Mouse (Mus musculus) MEL (cell line): ENCODE results near the gene Sec1. TPM values are rescaled to one million over a fixed set of nuclear protein-coding genes. Genes with fewer than 3 reads are reported as not detected.

Experiments used
- DNase-seq: peaks from one replicate; pipeline ENCODE4 v3.0.0; 2011; ENCODE audit warnings: low read depth, low spot score
- H3K27ac ChIP-seq: 2 replicates; pipeline ENCODE4 v1.5.1; 2012; ENCODE audit warnings: low read depth, mild to moderate bottlenecking, control low read depth, low read length, moderate library complexity; ENCODE audit not compliant: control insufficient read depth
- H3K27me3 ChIP-seq, 2 experiments: fragments of 150-350 bp in 1 of 2; sonication (generic) in 1 of 2; 2 replicates each; pipeline ENCODE4 v1.6.1; 2012; ENCODE audit warnings: low read length in 2 of 2, mild to moderate bottlenecking in 2 of 2, improper control_type of control experiment in 1 of 2, moderate library complexity in 1 of 2; ENCODE audit not compliant: insufficient read depth in 2 of 2, control insufficient read depth in 1 of 2
- H3K36me3 ChIP-seq, 2 experiments: 2 replicates each; pipeline ENCODE4 v1.6.1; 2012 to 2014; ENCODE audit warnings: low read length in 2 of 2, improper control_type of control experiment in 1 of 2, inconsistent platforms in 1 of 2, mild to moderate bottlenecking in 1 of 2; ENCODE audit not compliant: insufficient read depth in 2 of 2, control insufficient read depth in 1 of 2
- H3K4me1 ChIP-seq, 2 experiments: fragments of 150-350 bp in 1 of 2; sonication (generic) in 1 of 2; 2 replicates each; pipeline ENCODE4 v1.6.1; 2012; ENCODE audit warnings: low read length in 2 of 2, improper control_type of control experiment in 1 of 2, mild to moderate bottlenecking in 1 of 2; ENCODE audit not compliant: insufficient read depth in 2 of 2, control insufficient read depth in 1 of 2
- H3K4me3 ChIP-seq, 2 experiments: fragments of 150-350 bp in 1 of 2; sonication (generic) in 1 of 2; 2 replicates each; pipeline ENCODE4 v1.5.1; 2012; ENCODE audit warnings: low read depth in 2 of 2, low read length in 2 of 2, mild to moderate bottlenecking in 2 of 2, moderate library complexity in 2 of 2, control low read depth in 1 of 2, improper control_type of control experiment in 1 of 2; ENCODE audit not compliant: control insufficient read depth in 1 of 2, insufficient read depth in 1 of 2
- H3K79me2 ChIP-seq: 2 replicates; pipeline ENCODE4 v1.6.1; 2012; ENCODE audit warnings: mild to moderate bottlenecking, low read length, moderate library complexity; ENCODE audit not compliant: control insufficient read depth, poor library complexity, insufficient read depth
- H3K9ac ChIP-seq: 2 replicates; pipeline ENCODE4 v1.6.1; 2012; ENCODE audit warnings: low read depth, mild to moderate bottlenecking, control low read depth, low read length, moderate library complexity; ENCODE audit not compliant: control insufficient read depth, poor library complexity, severe bottlenecking
- H3K9me3 ChIP-seq: fragments of 150-350 bp; sonication (generic); replicated peaks from 2 replicates; pipeline ENCODE4 v1.6.1; 2012; ENCODE audit warnings: mild to moderate bottlenecking, low read length, improper control_type of control experiment, moderate library complexity; ENCODE audit not compliant: insufficient read depth
- CHD2 ChIP-seq: IDR thresholded peaks from 2 replicates; pipeline ENCODE4 v1.6.1; 2011; ENCODE audit warnings: low read length, improper control_type of control experiment
- E2F4 ChIP-seq: IDR thresholded peaks from 2 replicates; pipeline ENCODE4 v1.6.1; 2011; ENCODE audit warnings: low read depth, low read length, improper control_type of control experiment, borderline replicate concordance
- ELF1 ChIP-seq: IDR thresholded peaks from 2 replicates; pipeline ENCODE4 v1.6.1; 2014; ENCODE audit warnings: low read depth, mild to moderate bottlenecking, inconsistent platforms, low read length, improper control_type of control experiment, moderate library complexity
- MAFK ChIP-seq: IDR thresholded peaks from 2 replicates; pipeline ENCODE4 v1.6.1; 2011; ENCODE audit warnings: low read depth, mild to moderate bottlenecking, low read length, improper control_type of control experiment, borderline replicate concordance
- MAX ChIP-seq: IDR thresholded peaks from 2 replicates; pipeline ENCODE4 v1.6.1; 2011; ENCODE audit warnings: low read length, improper control_type of control experiment
- MXI1 ChIP-seq: IDR thresholded peaks from 2 replicates; pipeline ENCODE4 v1.6.1; 2011; ENCODE audit warnings: mild to moderate bottlenecking, low read depth, low read length, improper control_type of control experiment
- POLR2A ChIP-seq, 2 experiments: IDR thresholded peaks; 2 replicates each; pipeline ENCODE4 v1.6.1; 2011 to 2012; ENCODE audit warnings: low read length in 2 of 2, mild to moderate bottlenecking in 2 of 2, control low read depth in 1 of 2, improper control_type of control experiment in 1 of 2, low read depth in 1 of 2, moderate library complexity in 1 of 2; ENCODE audit not compliant: control insufficient read depth in 1 of 2, insufficient read depth in 1 of 2, poor library complexity in 1 of 2
- POLR2AphosphoS5 ChIP-seq: IDR thresholded peaks from 2 replicates; pipeline ENCODE4 v1.6.1; 2012; ENCODE audit warnings: low read depth, borderline replicate concordance, mild to moderate bottlenecking, inconsistent platforms, low read length, moderate library complexity, mixed read lengths
- SIN3A ChIP-seq: IDR thresholded peaks from 2 replicates; pipeline ENCODE4 v1.6.1; 2012; ENCODE audit warnings: low read length, improper control_type of control experiment, inconsistent platforms
- TAL1 ChIP-seq: IDR thresholded peaks from 2 replicates; pipeline ENCODE4 v1.6.1; 2012; ENCODE audit warnings: mild to moderate bottlenecking, inconsistent platforms, low read length, moderate library complexity, mixed read lengths
- TBP ChIP-seq: IDR thresholded peaks from 2 replicates; pipeline ENCODE4 v1.8.0; 2011; ENCODE audit warnings: low read depth, low read length, improper control_type of control experiment
- TCF12 ChIP-seq: IDR thresholded peaks from 2 replicates; pipeline ENCODE4 v1.6.1; 2014; ENCODE audit warnings: low read depth, mild to moderate bottlenecking, inconsistent platforms, low read length, improper control_type of control experiment, moderate library complexity
- UBTF ChIP-seq: IDR thresholded peaks from 2 replicates; pipeline ENCODE4 v1.6.1; 2012; ENCODE audit warnings: low read depth, mild to moderate bottlenecking, inconsistent platforms, low read length, improper control_type of control experiment, moderate library complexity, borderline replicate concordance; ENCODE audit not compliant: insufficient read depth
- USF1 ChIP-seq: IDR thresholded peaks from 2 replicates; pipeline ENCODE4 v1.6.1; 2014; ENCODE audit warnings: low read depth, mild to moderate bottlenecking, inconsistent platforms, low read length, improper control_type of control experiment, moderate library complexity
- USF2 ChIP-seq, 2 experiments: IDR thresholded peaks; 2 replicates each; pipeline ENCODE4 v1.6.1; 2011 to 2012; ENCODE audit warnings: improper control_type of control experiment in 2 of 2, low read length in 2 of 2, borderline replicate concordance in 1 of 2, inconsistent platforms in 1 of 2, low read depth in 1 of 2, mild to moderate bottlenecking in 1 of 2; ENCODE audit not compliant: insufficient read depth in 1 of 2
- ZKSCAN1 ChIP-seq: IDR thresholded peaks from 2 replicates; pipeline ENCODE4 v1.6.1; 2012; ENCODE audit warnings: low read depth, mild to moderate bottlenecking, inconsistent platforms, low read length, improper control_type of control experiment, moderate library complexity
- ZMIZ1 ChIP-seq: IDR thresholded peaks from 2 replicates; pipeline ENCODE4 v1.6.1; 2012; ENCODE audit warnings: low read depth, mild to moderate bottlenecking, inconsistent platforms, low read length, improper control_type of control experiment, moderate library complexity
- ZNF384 ChIP-seq: IDR thresholded peaks from 2 replicates; pipeline ENCODE4 v1.6.1; 2012; ENCODE audit warnings: low read depth, mild to moderate bottlenecking, inconsistent platforms, low read length, improper control_type of control experiment
- polyA plus RNA-seq, 2 experiments: library from polyadenylated mRNA; stranded (reverse) in 1 of 2; unstranded in 1 of 2; fragments of >175 nt in 1 of 2; fragments of >200 nt in 1 of 2; gene quantifications; 2 replicates each; pipeline versions ENCODE4 v1.2.1 to v1.2.4; 2012; ENCODE audit warnings: low replicate concordance in 2 of 2, low read depth in 1 of 2; ENCODE audit not compliant: insufficient read length in 2 of 2, insufficient read depth in 1 of 2, missing spikeins in 1 of 2
- total RNA-seq: library from RNA; depleted of rRNA; stranded (reverse); fragments of 300-350 nt; gene quantifications from 2 replicates; pipeline ENCODE4 v1.2.3, GENCODE M21; 2012

The Sec1 gene
- total and polyA plus RNA-seq, 3 experiments: not detected

DNA sequence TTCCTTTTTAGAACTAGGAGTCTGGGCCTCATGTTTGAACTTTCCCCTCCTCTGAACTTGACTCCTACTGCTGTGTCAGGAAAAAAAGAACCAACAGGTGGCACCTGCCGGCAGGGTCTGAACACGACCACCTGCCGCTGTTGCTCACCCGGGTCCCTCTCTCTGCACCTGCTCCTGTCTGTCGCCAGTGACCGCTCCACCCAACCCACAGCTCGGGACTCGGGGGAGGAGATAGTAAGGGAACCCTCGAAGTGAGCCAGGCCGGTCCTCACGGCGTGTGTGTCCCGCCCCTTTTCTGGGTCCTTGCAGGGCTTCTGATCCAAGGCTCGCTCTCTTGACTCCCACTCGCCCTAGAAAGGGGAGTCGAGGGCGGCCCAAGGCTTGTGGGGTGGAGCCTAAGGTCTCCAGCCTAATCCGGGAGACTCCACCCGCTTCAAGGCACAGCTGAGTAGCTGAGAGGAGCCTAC is 54.6 kb downstream of the Sec1 start, which contains the start of gene Mamstr:
TSS of gene Mamstr (plus strand) at position 417 of the 467 bp plus-strand sequence.
- H3K27me3 ChIP-seq: peaks cover 0 to under 1% of the 10 kb centered on the region in 2 experiments; a peak in 1 of 4 replicates
- H3K79me2 ChIP-seq: no peaks in the 10 kb centered on the region
- TF ChIP-seq TCF12: no peak
- TF ChIP-seq ELF1: no peak
- TF ChIP-seq MXI1: no peak
- no peak for TF ChIP-seq TAL1
- no peak for TF ChIP-seq POLR2A (IDR thresholded peaks at IDR 0.05; ENCODE audit: control insufficient read depth in 1 of 2, insufficient read depth in 1 of 2, low read depth in 1 of 2, low read length in 2 of 2, poor library complexity in 1 of 2)
- TF ChIP-seq, all 39 proteins: peak for 0
- Histone ChIP-seq H3K4me3 (no peak within 1 kb of the TSS), H3K9ac (no peak within 1 kb of the TSS), H3K36me3 (peaks cover 0 to 4% of the 10 kb centered on the region in 2 experiments; a peak in 1 of 4 replicates), H3K9me3 (no peaks in the 10 kb centered on the region), H3K27ac (no peak within 1 kb of the TSS), H3K4me1 (peaks cover 0 to 10% of the 10 kb centered on the region in 2 experiments; a peak in 2 of 4 replicates)
- DNase-seq: no peak

DNA sequence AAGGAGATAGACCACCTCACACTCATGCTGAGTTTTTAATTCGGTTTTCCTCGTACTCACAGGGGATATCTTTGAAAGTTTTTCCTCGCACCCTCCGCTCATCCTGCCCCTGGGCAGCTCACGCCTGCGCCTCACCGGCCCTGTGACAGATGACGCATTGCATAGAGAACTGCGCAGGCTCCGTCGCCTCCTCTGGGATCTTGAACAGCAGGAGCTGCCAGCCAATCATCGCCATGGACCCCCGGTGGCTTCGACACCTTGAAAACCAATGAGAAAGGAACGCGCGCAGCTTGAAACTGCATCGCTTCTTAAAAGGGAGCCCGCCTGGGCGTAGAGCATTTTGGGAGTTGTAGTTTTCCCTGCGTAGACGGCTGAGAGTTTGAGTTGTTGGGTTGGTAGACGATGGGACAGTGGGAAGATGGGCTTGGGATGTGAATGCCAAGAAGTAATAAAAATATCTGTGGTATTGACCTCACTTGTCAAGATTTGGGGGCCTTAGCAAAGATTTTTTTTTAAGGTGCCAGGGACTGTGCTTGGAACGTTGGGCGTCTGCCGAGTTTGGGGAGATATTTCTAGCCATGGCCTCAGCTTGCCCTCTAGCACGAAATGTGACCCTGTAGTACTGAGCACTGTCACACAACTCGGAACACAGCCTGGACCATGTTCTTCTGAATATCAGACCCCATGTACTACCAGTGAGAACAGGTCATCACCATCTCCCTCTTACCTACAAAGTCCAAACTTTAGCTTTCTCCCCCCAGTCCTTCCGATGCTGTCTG is 55.4 kb downstream of the Sec1 start:
- Histone ChIP-seq H3K79me2 (no peaks in the 10 kb centered on the region), H3K4me1 (peaks cover 0 to 10% of the 10 kb centered on the region in 2 experiments; a peak in 2 of 4 replicates), H3K4me3 (no peak overlapping the region), H3K9ac (no peak overlapping the region), H3K36me3 (peaks cover 0 to 4% of the 10 kb centered on the region in 2 experiments; a peak in 1 of 4 replicates), H3K9me3 (no peaks in the 10 kb centered on the region), H3K27me3 (no peaks in the 10 kb centered on the region), H3K27ac (no peak overlapping the region)
- no peak for TF ChIP-seq MAFK
- no peak for TF ChIP-seq CHD2
- TF ChIP-seq USF2 (IDR thresholded peaks at IDR 0.05; ENCODE audit: borderline replicate concordance in 1 of 2, insufficient read depth in 1 of 2, low read depth in 1 of 2, low read length in 2 of 2): no peak
- no peak for TF ChIP-seq POLR2AphosphoS5
- TF ChIP-seq MAX: no peak
- no peak for TF ChIP-seq E2F4
- TF ChIP-seq SIN3A: no peak
- TF ChIP-seq ELF1: no peak
- no peak for TF ChIP-seq TBP
- TF ChIP-seq ZKSCAN1: no peak
- no peak for TF ChIP-seq USF1
- TF ChIP-seq ZMIZ1: no peak
- no peak for TF ChIP-seq ZNF384
- TF ChIP-seq UBTF: no peak
- DNase-seq: no peak
